Mouse (Mus musculus) layer of hippocampus, postnatal 14 days (tissue): ENCODE data around the gene Eps15l1. TPM values are rescaled to one million over a fixed set of nuclear protein-coding genes. Genes with fewer than 3 reads are reported as not detected.

Experiments used
- DNase-seq, 2 experiments: peaks; one replicate each; pipeline ENCODE4 v3.0.0; 2021 to 2022; ENCODE audit warnings: low spot score in 2 of 2, mixed read lengths in 1 of 2
- total RNA-seq, 2 experiments: library from RNA; stranded (reverse); gene quantifications; 2 replicates each; pipeline ENCODE4 v1.2.3; 2021

Gene Eps15l1
- total RNA-seq, 2 experiments from 2014 or later, result 69.7 to 72.4 TPM

- no peak for DNase-seq
Measured at GRCm38 (mm10) chr8:72321635-72322441, 99.4 kb downstream of the Eps15l1 start.

- no peak for DNase-seq
Measured at GRCm38 (mm10) chr8:72320803-72321583, 100.3 kb downstream of the Eps15l1 start.

DNA sequence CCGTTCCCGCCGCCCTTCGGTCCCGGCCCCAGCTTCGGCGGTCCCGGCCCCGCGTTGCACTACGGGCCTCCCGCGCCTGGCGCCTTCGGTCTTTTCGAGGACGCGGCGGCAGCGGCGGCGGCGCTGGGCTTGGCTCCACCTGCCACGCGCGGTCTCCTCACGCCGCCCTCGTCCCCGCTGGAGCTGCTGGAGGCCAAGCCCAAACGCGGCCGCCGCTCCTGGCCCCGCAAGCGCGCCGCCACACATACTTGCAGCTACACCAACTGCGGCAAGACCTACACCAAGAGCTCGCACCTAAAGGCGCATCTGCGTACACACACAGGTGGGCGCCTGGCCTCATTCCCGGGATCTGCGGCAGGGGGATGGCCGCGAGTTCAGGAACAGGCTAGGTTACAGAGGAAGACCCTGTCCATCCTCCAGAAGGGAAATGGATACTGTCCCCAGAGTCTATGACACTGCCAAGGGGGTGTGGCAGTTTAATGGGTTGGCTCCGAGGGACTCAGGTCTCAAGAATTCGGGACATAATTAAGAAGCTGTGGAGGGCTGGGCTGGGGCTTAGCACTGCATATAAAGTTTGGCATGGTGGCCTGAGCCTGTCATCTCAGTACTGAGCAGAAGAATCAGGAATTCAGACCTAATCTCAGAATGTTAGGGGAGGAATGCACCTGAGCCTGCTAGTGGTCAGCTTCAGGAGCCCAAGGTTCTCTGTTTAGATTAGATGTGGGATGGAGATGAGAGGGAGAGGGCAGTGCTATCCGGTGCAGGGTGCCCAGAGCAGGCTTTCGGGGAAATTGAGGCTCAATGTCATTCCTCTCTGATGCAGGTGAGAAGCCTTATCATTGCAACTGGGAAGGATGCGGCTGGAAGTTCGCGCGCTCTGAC, 101.1 kb downstream of the Eps15l1 start:
- no peak for DNase-seq

- no peak for DNase-seq
Measured at GRCm38 (mm10) chr8:72319397-72319796, 101.9 kb downstream of the Eps15l1 start.

DNA sequence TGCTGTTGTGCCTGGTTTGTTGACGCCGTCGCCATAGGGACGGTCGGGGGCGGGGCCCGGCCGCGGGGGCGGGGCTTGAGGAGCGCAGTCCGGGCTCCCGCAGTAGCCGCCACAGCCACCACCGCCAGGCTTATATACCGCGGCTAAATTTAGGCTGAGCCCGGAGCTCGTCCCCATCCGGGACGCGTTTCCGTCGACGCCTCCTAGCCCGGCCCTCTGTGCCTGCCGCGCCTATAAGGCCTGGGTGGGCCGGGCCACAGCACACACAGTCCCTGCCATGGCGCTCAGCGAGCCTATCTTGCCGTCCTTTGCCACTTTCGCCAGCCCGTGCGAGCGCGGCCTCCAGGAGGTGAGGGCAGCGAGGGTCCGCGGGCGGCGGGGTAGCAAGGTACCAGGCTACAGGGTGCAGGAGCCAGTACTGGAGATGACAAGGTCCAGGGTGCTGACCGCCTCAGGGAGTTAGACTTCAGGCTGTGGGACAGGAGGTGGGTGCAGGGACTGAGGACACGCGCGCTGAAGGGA, 102.4 kb downstream of the Eps15l1 start, which contains the start of gene Klf2:
TSS of gene Klf2 (plus strand) at position 233 of the 522 bp plus-strand sequence.
- peak; percentile 80 to 85 for DNase-seq

DNA sequence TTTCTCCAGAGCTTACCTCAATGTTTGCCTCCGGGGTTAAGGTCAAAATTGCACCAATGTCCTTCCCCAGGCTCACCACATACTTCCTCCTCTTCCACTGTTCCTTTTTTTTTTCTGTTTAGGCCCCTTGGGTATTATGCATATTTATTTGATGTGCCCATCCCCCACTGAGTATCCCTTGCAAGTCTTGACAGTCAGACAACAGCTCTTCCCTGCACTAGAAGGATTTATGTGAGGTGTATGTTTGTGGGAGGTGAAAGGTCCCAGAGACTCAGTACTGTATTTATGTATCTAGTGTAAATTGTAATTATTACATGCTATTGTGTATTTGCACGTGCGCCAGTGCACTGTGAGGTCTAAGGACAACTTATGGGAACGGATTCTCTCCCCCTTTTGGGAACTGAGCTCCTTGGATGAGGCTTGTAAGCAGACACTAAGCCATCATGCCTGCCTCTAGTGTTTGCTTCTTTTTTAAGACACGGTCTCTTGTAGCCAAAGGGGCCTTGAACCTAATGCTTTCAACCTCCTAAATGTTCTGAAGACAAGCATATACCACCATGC, 103.4 kb downstream of the Eps15l1 start:
- DNase-seq, result no peak

DNA sequence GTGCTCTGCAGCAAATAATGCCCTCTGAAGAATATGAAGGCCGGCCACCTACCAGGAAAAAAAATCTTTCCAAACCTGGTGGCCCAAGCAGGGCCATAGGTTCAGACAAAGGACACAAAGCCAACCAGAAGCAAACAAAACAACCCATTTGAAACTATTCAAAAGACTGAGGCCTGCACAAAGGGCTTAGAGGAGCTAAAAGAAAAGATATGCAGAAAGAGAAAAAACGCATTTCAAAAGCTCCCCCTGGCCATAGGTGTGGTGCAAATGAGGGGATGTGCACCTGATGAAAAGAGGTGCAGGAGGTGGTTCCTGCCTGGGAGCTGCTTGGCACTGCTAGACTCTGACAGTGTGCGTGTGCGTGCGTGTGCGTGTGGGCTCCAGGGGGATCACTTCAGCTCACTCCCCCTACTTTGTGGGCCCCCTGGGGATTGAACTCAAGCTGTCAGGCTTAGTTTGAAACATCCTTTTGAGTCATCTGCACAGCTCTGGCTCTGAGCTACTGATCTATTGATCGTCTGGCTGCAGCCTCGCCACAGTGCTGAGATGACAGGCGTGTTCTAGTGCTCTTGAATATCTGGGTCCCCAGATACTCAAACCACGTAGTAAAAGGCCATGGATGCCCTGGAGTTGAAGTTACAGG, 105.1 kb downstream of the Eps15l1 start:
- DNase-seq, result no peak

- no peak for DNase-seq
Measured at GRCm38 (mm10) chr8:72312926-72313518, 108.2 kb downstream of the Eps15l1 start.

GRCm38 (mm10) chr8:72310849-72311506, 110.3 kb downstream of the Eps15l1 start:
- peak; percentile 59 to 71 for DNase-seq

GRCm38 (mm10) chr8:72308276-72308675, 113.0 kb downstream of the Eps15l1 start:
- DNase-seq, result no peak

GRCm38 (mm10) chr8:72306913-72307312, 114.3 kb downstream of the Eps15l1 start:
- DNase-seq, result no peak

DNA sequence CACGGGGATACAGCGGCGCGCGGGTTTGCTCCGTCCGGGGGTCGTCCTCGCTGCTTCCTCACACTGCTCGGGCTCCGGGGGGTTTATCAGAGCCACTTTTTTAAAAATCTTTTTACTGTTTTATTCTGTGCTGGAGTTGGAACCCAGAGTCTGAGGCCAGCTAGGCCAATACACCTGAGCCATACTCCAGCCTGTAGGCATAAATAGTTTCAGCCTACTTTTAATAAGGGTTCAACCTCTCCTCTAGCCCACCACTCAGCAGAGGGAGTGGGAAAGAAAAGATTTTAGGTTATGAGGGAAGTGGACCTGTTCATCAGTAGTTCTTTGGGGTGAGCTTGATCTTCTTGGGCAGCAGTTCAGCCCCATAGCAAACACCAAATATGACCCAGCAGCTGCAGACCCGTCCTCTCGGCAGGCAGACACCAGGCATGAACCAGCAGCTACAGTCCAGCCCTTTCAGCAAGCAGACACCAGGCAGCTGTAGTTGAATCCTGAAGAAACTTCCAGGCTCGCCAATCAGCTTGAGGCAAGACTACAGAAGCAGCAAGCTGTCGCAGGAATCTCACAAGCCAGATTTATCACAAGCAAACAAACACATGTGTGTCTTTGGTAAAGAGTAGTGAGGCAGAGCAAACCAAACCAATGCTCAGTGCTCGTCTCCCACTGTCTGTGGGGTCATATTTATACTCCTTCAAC, 115.9 kb downstream of the Eps15l1 start, which contains the start of gene Gm10282:
TSS of gene Gm10282 (minus strand) at position 51 of the 696 bp plus-strand sequence.
- DNase-seq, result no peak

GRCm38 (mm10) chr8:72303633-72304032, 117.6 kb downstream of the Eps15l1 start:
- DNase-seq, result peak in 1 of 2 experiments; percentile 54

- DNase-seq, result no peak
Measured at GRCm38 (mm10) chr8:72302986-72303612, 118.2 kb downstream of the Eps15l1 start.

DNA sequence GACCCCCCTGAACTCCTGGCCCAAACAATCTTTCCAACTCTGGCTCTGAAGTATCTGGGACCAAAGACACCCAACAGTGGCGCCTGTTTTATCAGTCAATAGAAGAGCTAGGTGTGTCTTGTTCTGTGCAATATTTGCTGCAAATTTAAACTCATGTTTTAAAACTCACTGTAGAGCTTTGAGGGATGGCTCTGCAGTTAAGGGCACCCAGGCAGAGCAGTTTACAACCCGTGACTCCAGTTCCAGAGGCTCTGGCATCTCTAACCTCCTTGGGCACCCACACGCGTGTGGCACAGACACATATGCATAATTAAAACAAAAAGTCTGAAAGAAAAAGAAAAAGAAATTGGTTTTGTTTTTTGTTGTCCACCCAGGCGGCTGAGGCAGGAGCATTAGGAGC, 119.8 kb downstream of the Eps15l1 start:
- no peak for DNase-seq

DNA sequence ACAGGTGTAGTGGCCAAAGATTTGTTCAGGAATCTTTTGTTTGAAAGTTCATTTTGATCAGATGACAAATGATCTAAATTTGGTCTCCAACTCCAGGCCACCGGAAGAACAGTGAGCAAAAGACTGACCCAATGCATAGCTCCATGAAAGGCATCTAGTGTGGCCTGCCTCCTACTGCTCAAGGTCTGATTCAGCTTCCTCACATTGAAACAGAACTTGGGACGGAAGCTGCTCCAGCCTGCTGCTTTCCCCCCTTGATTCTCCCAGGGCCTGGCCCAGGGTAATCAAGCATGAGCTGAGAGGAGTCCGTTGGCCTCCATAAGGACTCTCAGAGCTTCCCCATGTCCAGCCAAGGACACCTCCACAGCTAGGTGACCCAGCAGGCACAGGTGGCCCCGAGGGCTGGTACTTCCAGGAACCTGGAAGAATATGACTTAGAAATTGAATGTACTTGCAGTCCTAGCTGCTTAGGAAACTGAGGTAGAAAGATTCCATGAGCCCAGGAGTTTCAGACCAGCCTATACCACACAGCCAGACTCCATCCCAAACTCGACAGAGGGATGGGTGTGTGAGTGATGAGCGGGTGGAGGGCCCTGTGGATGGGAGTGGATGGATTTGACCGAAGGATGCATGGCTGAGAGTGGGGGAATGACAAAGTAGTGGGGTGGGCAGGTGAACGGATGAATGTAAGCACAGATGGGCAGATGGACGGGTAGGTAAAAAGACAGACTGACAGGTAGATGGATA, 120.4 kb downstream of the Eps15l1 start:
- DNase-seq, result no peak

- no peak for DNase-seq
Measured at GRCm38 (mm10) chr8:72298928-72299327, 122.3 kb downstream of the Eps15l1 start.
